Mouse (Mus musculus) brain, embryonic 14.5 days (tissue): ENCODE data around the gene Stap2.

Experiments used
- CTCF ChIP-seq: fragments of 200-500 bp; IDR thresholded peaks from 2 replicates; pipeline ENCODE4 v1.5.1; 2012; ENCODE audit warnings: inconsistent platforms, mild to moderate bottlenecking, moderate library complexity, borderline replicate concordance; ENCODE audit not compliant: insufficient read depth, insufficient read length; ENCODE audit errors: extremely low read depth
- POLR2A ChIP-seq: fragments of 200-500 bp; IDR thresholded peaks from 2 replicates; pipeline ENCODE4 v1.6.1; 2012; ENCODE audit warnings: mild to moderate bottlenecking, inconsistent platforms, borderline replicate concordance; ENCODE audit not compliant: poor library complexity, insufficient read depth, insufficient read length, severe bottlenecking; ENCODE audit errors: extremely low read depth

GRCm38 (mm10) chr17:56005415-56006061, at the start of gene Stap2, which contains the start of gene Mpnd:
- TF ChIP-seq CTCF = no peak
- TF ChIP-seq POLR2A = no peak
